Mouse (Mus musculus): ENCODE measurements around the gene Dnajc15. TPM values are rescaled to one million over a fixed set of nuclear protein-coding genes. Genes with fewer than 3 reads are reported as not detected.

The Dnajc15 gene
- polyA plus RNA-seq, 1 experiment from 2014 or later, result 145 TPM

- H3K4me2 ChIP-seq, result no peak overlapping the region
- H3K9ac ChIP-seq, result no peak overlapping the region
- no peak for ATAC-seq (replicated peaks; ENCODE audit: insufficient number of reproducible peaks, insufficient read depth, low FRiP score, low read depth)
- no peaks in the 10 kb centered on the region for H3K27me3 ChIP-seq
- H3K9me3 ChIP-seq (replicated peaks), result no peaks in the 10 kb centered on the region
- 87% methylated on average over 6 of the region's 6 CpGs for WGBS
- no peak overlapping the region for H3K4me3 ChIP-seq
- peaks cover 7% of the 10 kb centered on the region for H3K4me1 ChIP-seq (replicated peaks)
- H3K36me3 ChIP-seq, result peaks cover 14% of the 10 kb centered on the region
- H3K27ac ChIP-seq, result no peak overlapping the region
Measured at GRCm38 (mm10) chr14:77825121-77825520, 49.8 kb downstream of the Dnajc15 start.

- WGBS, result 64% methylated on average over 3 of the region's 3 CpGs
- Histone ChIP-seq H3K9ac (no peak overlapping the region), H3K4me1 (replicated peaks) (no peaks in the 10 kb centered on the region), H3K9me3 (replicated peaks) (no peaks in the 10 kb centered on the region), H3K27me3 (no peaks in the 10 kb centered on the region), H3K4me3 (no peak overlapping the region), H3K27ac (no peak overlapping the region), H3K36me3 (peaks cover 14% of the 10 kb centered on the region), H3K4me2 (no peak overlapping the region)
- no peak for ATAC-seq (replicated peaks; ENCODE audit: insufficient number of reproducible peaks, insufficient read depth, low FRiP score, low read depth)
Measured at GRCm38 (mm10) chr14:77819841-77820240, 55.1 kb downstream of the Dnajc15 start.

GRCm38 (mm10) chr14:77817561-77817960 lies 57.4 kb downstream of the Dnajc15 start:
- no peaks in the 10 kb centered on the region for H3K27me3 ChIP-seq
- H3K4me1 ChIP-seq (replicated peaks), result no peaks in the 10 kb centered on the region
- no peak overlapping the region for H3K4me2 ChIP-seq
- peaks cover 13% of the 10 kb centered on the region for H3K36me3 ChIP-seq
- no peak overlapping the region for H3K9ac ChIP-seq
- H3K9me3 ChIP-seq (replicated peaks), result no peaks in the 10 kb centered on the region
- H3K27ac ChIP-seq, result no peak overlapping the region
- no peak overlapping the region for H3K4me3 ChIP-seq
- 89% methylated on average over 6 of the region's 6 CpGs for WGBS
- ATAC-seq (replicated peaks; ENCODE audit: insufficient number of reproducible peaks, insufficient read depth, low FRiP score, low read depth), result no peak

GRCm38 (mm10) chr14:77814935-77815334 lies 60.0 kb downstream of the Dnajc15 start:
- Histone ChIP-seq H3K9me3 (replicated peaks) (no peaks in the 10 kb centered on the region), H3K4me1 (replicated peaks) (no peaks in the 10 kb centered on the region), H3K27me3 (no peaks in the 10 kb centered on the region), H3K4me3 (no peak overlapping the region), H3K27ac (no peak overlapping the region), H3K36me3 (no peaks in the 10 kb centered on the region), H3K4me2 (no peak overlapping the region), H3K9ac (no peak overlapping the region)
- no peak for ATAC-seq (replicated peaks; ENCODE audit: insufficient number of reproducible peaks, insufficient read depth, low FRiP score, low read depth)
- 75% methylated on average over 4 of the region's 4 CpGs for WGBS

- Histone ChIP-seq H3K9ac (no peak overlapping the region), H3K4me2 (no peak overlapping the region), H3K4me1 (replicated peaks) (no peaks in the 10 kb centered on the region), H3K36me3 (no peaks in the 10 kb centered on the region), H3K9me3 (replicated peaks) (no peaks in the 10 kb centered on the region), H3K27me3 (no peaks in the 10 kb centered on the region), H3K27ac (no peak overlapping the region), H3K4me3 (no peak overlapping the region)
- no peak for ATAC-seq (replicated peaks; ENCODE audit: insufficient number of reproducible peaks, insufficient read depth, low FRiP score, low read depth)
- WGBS, result 74% methylated on average over 1 of the region's 1 CpGs
Measured at GRCm38 (mm10) chr14:77812890-77813289, 62.0 kb downstream of the Dnajc15 start.

GRCm38 (mm10) chr14:77811466-77811865 lies 63.5 kb downstream of the Dnajc15 start:
- no peak overlapping the region for H3K9ac ChIP-seq
- no peak overlapping the region for H3K4me3 ChIP-seq
- H3K27me3 ChIP-seq, result no peaks in the 10 kb centered on the region
- no peaks in the 10 kb centered on the region for H3K9me3 ChIP-seq (replicated peaks)
- no peak overlapping the region for H3K4me2 ChIP-seq
- H3K4me1 ChIP-seq (replicated peaks), result no peaks in the 10 kb centered on the region
- 81% methylated on average over 5 of the region's 5 CpGs for WGBS
- ATAC-seq (replicated peaks; ENCODE audit: insufficient number of reproducible peaks, insufficient read depth, low FRiP score, low read depth), result no peak
- no peaks in the 10 kb centered on the region for H3K36me3 ChIP-seq
- H3K27ac ChIP-seq, result no peak overlapping the region

- Histone ChIP-seq H3K27me3 (no peaks in the 10 kb centered on the region), H3K4me2 (no peak overlapping the region), H3K4me1 (replicated peaks) (no peaks in the 10 kb centered on the region), H3K9ac (no peak overlapping the region), H3K36me3 (no peaks in the 10 kb centered on the region), H3K9me3 (replicated peaks) (no peaks in the 10 kb centered on the region), H3K27ac (no peak overlapping the region), H3K4me3 (no peak overlapping the region)
- WGBS, result 71% methylated on average over 4 of the region's 4 CpGs
- ATAC-seq (replicated peaks; ENCODE audit: insufficient number of reproducible peaks, insufficient read depth, low FRiP score, low read depth), result no peak
Measured at GRCm38 (mm10) chr14:77807836-77808235, 67.1 kb downstream of the Dnajc15 start.

- no peak for ATAC-seq (replicated peaks; ENCODE audit: insufficient number of reproducible peaks, insufficient read depth, low FRiP score, low read depth)
- H3K27me3 ChIP-seq, result no peaks in the 10 kb centered on the region
- no peaks in the 10 kb centered on the region for H3K9me3 ChIP-seq (replicated peaks)
- H3K4me2 ChIP-seq, result no peak overlapping the region
- H3K4me3 ChIP-seq, result no peak overlapping the region
- no peak overlapping the region for H3K9ac ChIP-seq
- no peak overlapping the region for H3K27ac ChIP-seq
- H3K4me1 ChIP-seq (replicated peaks), result no peaks in the 10 kb centered on the region
- H3K36me3 ChIP-seq, result no peaks in the 10 kb centered on the region
- WGBS, result 74% methylated on average over 5 of the region's 5 CpGs
Measured at GRCm38 (mm10) chr14:77806345-77806744, 68.6 kb downstream of the Dnajc15 start.

GRCm38 (mm10) chr14:77802268-77802630 lies 72.7 kb downstream of the Dnajc15 start:
- no peak overlapping the region for H3K27ac ChIP-seq
- ATAC-seq (replicated peaks; ENCODE audit: insufficient number of reproducible peaks, insufficient read depth, low FRiP score, low read depth), result no peak
- H3K4me2 ChIP-seq, result no peak overlapping the region
- WGBS, result 66% methylated on average over 5 of the region's 5 CpGs
- no peaks in the 10 kb centered on the region for H3K9me3 ChIP-seq (replicated peaks)
- no peaks in the 10 kb centered on the region for H3K36me3 ChIP-seq
- no peak overlapping the region for H3K9ac ChIP-seq
- H3K4me1 ChIP-seq (replicated peaks), result no peaks in the 10 kb centered on the region
- no peaks in the 10 kb centered on the region for H3K27me3 ChIP-seq
- H3K4me3 ChIP-seq, result no peak overlapping the region

- H3K4me2 ChIP-seq, result no peak overlapping the region
- no peak overlapping the region for H3K4me3 ChIP-seq
- H3K27ac ChIP-seq, result no peak overlapping the region
- H3K36me3 ChIP-seq, result no peaks in the 10 kb centered on the region
- H3K9ac ChIP-seq, result no peak overlapping the region
- H3K9me3 ChIP-seq (replicated peaks), result no peaks in the 10 kb centered on the region
- no peak for ATAC-seq (replicated peaks; ENCODE audit: insufficient number of reproducible peaks, insufficient read depth, low FRiP score, low read depth)
- no peaks in the 10 kb centered on the region for H3K4me1 ChIP-seq (replicated peaks)
- no peaks in the 10 kb centered on the region for H3K27me3 ChIP-seq
- WGBS, result 83% methylated on average over 17 of the region's 17 CpGs
Measured at GRCm38 (mm10) chr14:77801571-77802267, 73.2 kb downstream of the Dnajc15 start.

- Histone ChIP-seq H3K9me3 (replicated peaks) (no peaks in the 10 kb centered on the region), H3K4me3 (no peak overlapping the region), H3K27me3 (no peaks in the 10 kb centered on the region), H3K4me1 (replicated peaks) (no peaks in the 10 kb centered on the region), H3K27ac (no peak overlapping the region), H3K9ac (no peak overlapping the region), H3K36me3 (no peaks in the 10 kb centered on the region), H3K4me2 (no peak overlapping the region)
- ATAC-seq (replicated peaks; ENCODE audit: insufficient number of reproducible peaks, insufficient read depth, low FRiP score, low read depth), result no peak
- 83% methylated on average over 4 of the region's 4 CpGs for WGBS
Measured at GRCm38 (mm10) chr14:77796506-77796905, 78.4 kb downstream of the Dnajc15 start.

- ATAC-seq (replicated peaks; ENCODE audit: insufficient number of reproducible peaks, insufficient read depth, low FRiP score, low read depth), result no peak
- Histone ChIP-seq H3K36me3 (no peaks in the 10 kb centered on the region), H3K27ac (no peak overlapping the region), H3K9ac (no peak overlapping the region), H3K27me3 (no peaks in the 10 kb centered on the region), H3K4me3 (no peak overlapping the region), H3K4me1 (replicated peaks) (no peaks in the 10 kb centered on the region), H3K9me3 (replicated peaks) (no peaks in the 10 kb centered on the region), H3K4me2 (no peak overlapping the region)
- WGBS, result 64% methylated on average over 5 of the region's 5 CpGs
Measured at GRCm38 (mm10) chr14:77795240-77795639, 79.7 kb downstream of the Dnajc15 start.

All from heart, embryonic 15.5 days (tissue).